Mouse (Mus musculus): ENCODE measurements around the gene Flywch2. TPM values are rescaled to one million over a fixed set of nuclear protein-coding genes. Genes with fewer than 3 reads are reported as not detected.

The Flywch2 gene
- polyA plus RNA-seq, 1 experiment from 2014 or later: 34.3 TPM

DNA sequence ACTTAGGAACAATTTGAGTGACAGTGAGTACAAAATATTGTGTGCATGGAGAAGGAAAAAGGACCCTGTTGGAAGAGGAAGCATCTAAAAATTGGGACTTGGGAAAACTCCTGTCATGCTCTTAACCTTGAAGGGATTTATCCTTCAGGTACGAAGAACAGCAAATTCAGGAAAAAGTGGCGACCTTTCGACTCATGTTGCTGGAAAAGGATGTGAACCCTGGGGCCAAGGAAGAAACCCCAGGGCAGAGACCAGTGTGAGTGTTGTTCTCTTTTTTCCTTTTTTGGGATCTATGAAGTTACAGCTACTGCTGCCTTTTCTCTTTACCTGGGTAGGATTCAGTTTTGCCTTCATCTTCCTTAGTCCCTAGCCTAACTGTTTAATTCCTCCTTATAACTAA, 22.0 kb upstream of the Flywch2 start:
- no peak overlapping the region for H3K4me3 ChIP-seq
- H3K4me1 ChIP-seq: peaks cover 32% of the 10 kb centered on the region
- no peaks in the 10 kb centered on the region for H3K27me3 ChIP-seq
- H3K36me3 ChIP-seq (ENCODE audit: poor library complexity, severe bottlenecking): peaks cover 61% of the 10 kb centered on the region
- H3K9ac ChIP-seq: no peak overlapping the region
- no peak overlapping the region for H3K4me2 ChIP-seq
- no peaks in the 10 kb centered on the region for H3K9me3 ChIP-seq (replicated peaks)
- 88% methylated on average over 3 of the region's 3 CpGs for WGBS
- H3K27ac ChIP-seq: no peak overlapping the region
- no peak for ATAC-seq

DNA sequence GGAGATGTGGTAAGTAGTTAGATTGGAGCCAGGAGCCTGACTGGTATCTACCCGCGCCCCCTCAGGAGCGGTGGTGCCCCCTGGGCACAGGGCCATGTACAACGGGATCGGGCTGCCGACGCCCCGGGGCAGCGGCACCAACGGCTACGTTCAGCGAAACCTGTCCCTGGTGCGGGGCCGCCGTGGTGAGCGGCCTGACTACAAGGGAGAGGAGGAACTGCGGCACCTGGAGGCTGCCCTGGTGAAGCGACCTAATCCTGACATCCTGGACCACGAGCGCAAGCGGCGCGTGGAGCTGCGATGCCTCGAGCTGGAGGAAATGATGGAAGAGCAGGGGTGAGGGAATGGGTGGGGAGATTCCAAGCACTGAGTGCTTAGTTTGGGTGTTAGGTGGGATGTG, 21.0 kb upstream of the Flywch2 start:
- no peak overlapping the region for H3K27ac ChIP-seq
- 83% methylated on average over 25 of the region's 25 CpGs for WGBS

DNA sequence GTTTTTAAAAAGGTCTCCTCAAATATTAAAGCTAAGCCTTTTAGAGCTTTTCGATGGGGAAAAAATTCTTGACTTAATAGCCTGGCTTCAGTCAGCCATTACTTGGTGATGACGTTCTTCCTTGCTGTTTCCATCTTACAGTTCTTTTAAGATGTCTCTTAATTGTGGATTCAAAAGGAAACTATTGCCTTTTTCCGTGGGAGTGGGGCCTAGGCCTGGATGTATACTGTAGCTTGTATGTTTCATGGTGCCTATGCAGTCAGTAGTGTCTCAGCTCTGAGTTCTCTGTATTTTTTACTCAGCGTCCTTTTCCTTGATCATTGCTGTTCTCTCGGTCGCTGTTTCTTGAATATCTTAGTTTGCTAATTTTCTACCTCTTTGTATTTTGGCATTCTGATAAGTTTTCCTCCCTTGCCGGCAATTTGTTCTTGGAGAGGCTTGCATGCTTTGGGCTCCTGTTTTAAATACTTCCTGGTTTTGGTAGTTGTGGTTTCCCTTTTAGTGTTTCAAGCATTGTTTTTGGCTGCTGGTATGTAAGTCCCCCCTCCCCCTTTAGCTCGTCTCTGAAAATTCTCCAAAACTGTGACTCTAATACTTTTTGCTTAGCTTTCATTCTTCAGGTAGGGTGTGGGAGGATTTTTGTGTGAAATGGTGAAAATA, 18.7 kb upstream of the Flywch2 start:
- peak overlapping the region; percentile 100 for H3K4me3 ChIP-seq
- no peaks in the 10 kb centered on the region for H3K27me3 ChIP-seq
- no peaks in the 10 kb centered on the region for H3K9me3 ChIP-seq (replicated peaks)
- H3K9ac ChIP-seq: peak overlapping the region; percentile 97
- no peak for ATAC-seq
- WGBS: 5% methylated on average over 8 of the region's 8 CpGs
- H3K4me1 ChIP-seq: peaks cover 37% of the 10 kb centered on the region
- peaks cover 28% of the 10 kb centered on the region for H3K36me3 ChIP-seq (ENCODE audit: poor library complexity, severe bottlenecking)
- peak overlapping the region; percentile 94 for H3K4me2 ChIP-seq
- H3K27ac ChIP-seq: no peak overlapping the region

More for the DNA sequence above, 21.0 kb upstream of the Flywch2 start:
- Histone ChIP-seq H3K36me3 (ENCODE audit: poor library complexity, severe bottlenecking) (peaks cover 50% of the 10 kb centered on the region), H3K4me1 (peaks cover 37% of the 10 kb centered on the region), H3K4me2 (peak overlapping the region; percentile 21), H3K9ac (no peak overlapping the region; the same call in 1 of the 2 replicates), H3K9me3 (replicated peaks) (no peaks in the 10 kb centered on the region), H3K4me3 (peak overlapping the region; percentile 3; the same call in 1 of the 2 replicates), H3K27me3 (no peaks in the 10 kb centered on the region)
- no peak for ATAC-seq

DNA sequence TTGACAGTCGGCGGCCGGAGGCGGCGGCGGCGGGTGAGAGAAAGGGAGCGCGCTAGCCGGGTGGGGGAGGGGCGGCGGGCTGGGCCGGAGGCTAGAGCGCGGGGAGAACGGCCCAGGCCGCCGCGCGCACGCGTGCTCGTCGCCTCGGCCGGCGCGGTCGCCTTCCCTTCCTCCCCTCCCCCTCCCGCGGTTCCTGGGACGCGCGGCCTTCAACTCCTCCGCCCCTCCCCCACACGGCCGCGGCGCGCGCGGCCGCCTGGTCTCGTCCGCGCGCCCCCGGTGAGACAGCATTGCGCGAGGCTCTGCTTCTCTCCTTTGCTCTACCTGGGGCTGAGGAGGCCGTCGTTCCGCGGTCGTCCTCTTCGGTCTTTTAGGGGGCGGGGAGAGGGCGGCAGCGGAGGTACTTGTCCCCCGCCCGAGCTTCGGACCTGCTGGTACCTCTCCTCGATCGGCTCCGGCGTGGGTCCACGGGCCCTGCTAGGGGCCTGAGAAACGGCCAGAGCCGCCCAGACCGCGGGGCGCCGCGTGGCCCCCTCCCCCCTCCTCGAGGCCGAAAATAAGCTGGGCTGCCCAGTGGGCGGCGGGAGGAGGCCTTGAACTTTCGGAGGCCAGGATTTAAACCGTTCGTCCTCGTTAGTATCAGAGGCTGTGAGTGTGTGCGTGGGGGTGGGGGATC, 17.6 kb upstream of the Flywch2 start:
- ATAC-seq: peak; percentile 56
- peak overlapping the region; percentile 97 for H3K27ac ChIP-seq
- WGBS: under 1% methylated on average over 47 of the region's 83 CpGs
- H3K4me1 ChIP-seq: peaks cover 37% of the 10 kb centered on the region
- H3K4me3 ChIP-seq: peak overlapping the region; percentile 100
- peak overlapping the region; percentile 97 for H3K9ac ChIP-seq
- no peaks in the 10 kb centered on the region for H3K9me3 ChIP-seq (replicated peaks)
- peaks cover 17% of the 10 kb centered on the region for H3K36me3 ChIP-seq (ENCODE audit: poor library complexity, severe bottlenecking)
- peak overlapping the region; percentile 94 for H3K4me2 ChIP-seq
- no peaks in the 10 kb centered on the region for H3K27me3 ChIP-seq

DNA sequence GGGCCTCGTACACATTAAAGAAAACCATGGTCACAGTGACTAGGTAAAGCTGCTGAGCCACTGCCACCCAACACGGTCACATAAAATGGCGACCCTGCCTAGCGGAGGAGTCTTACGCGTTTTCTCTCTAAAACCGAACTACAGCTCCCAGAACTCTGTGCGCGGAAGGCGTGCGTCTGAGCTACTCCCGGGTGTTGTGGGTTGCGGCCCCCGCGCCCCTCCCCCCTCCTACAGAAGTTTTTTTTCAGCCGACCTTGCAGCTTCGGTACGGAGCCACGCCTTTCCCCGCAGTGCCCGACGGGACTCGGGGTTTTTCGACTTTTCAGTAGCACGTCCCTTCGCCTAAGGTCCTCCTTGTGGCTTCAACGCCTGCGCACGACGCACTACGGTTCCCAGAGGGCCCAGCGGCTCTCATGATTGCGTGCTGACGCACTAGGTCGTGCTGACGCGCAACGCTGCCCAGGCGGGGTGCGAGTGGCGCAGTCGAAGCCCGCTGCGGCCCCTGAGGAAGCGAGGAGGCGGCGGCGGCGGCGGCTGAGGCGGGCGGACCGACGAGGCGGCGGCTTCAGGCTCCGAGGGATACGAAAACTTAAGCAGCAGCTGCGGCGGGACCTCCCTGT, 17.0 kb upstream of the Flywch2 start:
- peak overlapping the region; percentile 97 for H3K27ac ChIP-seq
- WGBS: under 1% methylated on average over 49 of the region's 60 CpGs
- H3K9ac ChIP-seq: peak overlapping the region; percentile 97
- H3K4me2 ChIP-seq: peak overlapping the region; percentile 94
- H3K27me3 ChIP-seq: no peaks in the 10 kb centered on the region
- ATAC-seq: peak; percentile 99
- peak overlapping the region; percentile 100 for H3K4me3 ChIP-seq
- peaks cover 37% of the 10 kb centered on the region for H3K4me1 ChIP-seq
- peaks cover 11% of the 10 kb centered on the region for H3K36me3 ChIP-seq (ENCODE audit: poor library complexity, severe bottlenecking)
- no peaks in the 10 kb centered on the region for H3K9me3 ChIP-seq (replicated peaks)

DNA sequence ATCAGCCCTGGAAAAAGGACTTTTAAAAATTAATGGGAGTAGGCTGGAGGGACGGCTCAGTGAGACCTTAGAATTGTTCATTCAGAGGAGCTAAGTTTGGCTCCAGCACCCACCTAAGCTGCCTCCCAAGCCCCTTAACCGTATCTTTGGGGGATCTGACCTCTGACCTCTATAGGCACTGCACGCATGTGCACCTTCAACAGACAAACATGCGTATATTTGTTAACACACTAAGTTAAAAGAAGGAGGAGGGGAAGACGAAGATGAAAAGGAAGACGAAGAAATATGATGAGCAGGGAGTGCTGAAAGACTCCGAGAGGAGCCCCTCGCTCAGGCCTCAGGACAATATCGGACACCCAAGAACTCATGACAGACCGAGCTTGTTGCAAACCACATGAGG, 15.7 kb upstream of the Flywch2 start:
- Histone ChIP-seq H3K27me3 (no peaks in the 10 kb centered on the region), H3K4me1 (peaks cover 29% of the 10 kb centered on the region), H3K9me3 (replicated peaks) (no peaks in the 10 kb centered on the region), H3K9ac (no peak overlapping the region), H3K27ac (no peak overlapping the region), H3K4me2 (no peak overlapping the region), H3K4me3 (no peak overlapping the region), H3K36me3 (ENCODE audit: poor library complexity, severe bottlenecking) (no peaks in the 10 kb centered on the region)
- no peak for ATAC-seq
- 95% methylated on average over 10 of the region's 10 CpGs for WGBS

DNA sequence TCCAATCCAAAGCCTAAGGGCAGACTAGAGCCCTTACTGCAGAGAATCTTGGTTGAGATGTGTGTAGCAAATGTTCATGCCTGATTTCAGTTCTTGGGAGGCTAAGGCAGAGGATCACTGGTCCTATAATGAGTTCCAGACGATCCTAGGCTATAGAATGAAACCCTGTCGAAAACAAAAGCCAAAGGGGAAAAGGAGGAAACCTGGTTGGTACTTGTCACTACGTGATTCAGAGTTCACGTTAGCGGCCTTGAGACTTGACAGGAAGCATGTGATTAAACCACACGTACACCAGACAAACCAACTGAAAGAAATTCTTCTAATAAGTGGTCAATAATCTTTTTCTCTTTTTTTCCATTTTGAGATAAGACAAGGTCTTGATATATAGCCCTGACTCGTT, 11.4 kb upstream of the Flywch2 start:
- H3K27ac ChIP-seq: no peak overlapping the region
- no peak overlapping the region for H3K4me3 ChIP-seq
- H3K4me1 ChIP-seq: peaks cover 2% of the 10 kb centered on the region; the same call in 1 of the 2 replicates
- H3K9me3 ChIP-seq (replicated peaks): no peaks in the 10 kb centered on the region
- no peak overlapping the region for H3K4me2 ChIP-seq
- ATAC-seq: no peak
- no peaks in the 10 kb centered on the region for H3K36me3 ChIP-seq (ENCODE audit: poor library complexity, severe bottlenecking)
- 81% methylated on average over 7 of the region's 7 CpGs for WGBS
- no peak overlapping the region for H3K9ac ChIP-seq
- no peaks in the 10 kb centered on the region for H3K27me3 ChIP-seq

DNA sequence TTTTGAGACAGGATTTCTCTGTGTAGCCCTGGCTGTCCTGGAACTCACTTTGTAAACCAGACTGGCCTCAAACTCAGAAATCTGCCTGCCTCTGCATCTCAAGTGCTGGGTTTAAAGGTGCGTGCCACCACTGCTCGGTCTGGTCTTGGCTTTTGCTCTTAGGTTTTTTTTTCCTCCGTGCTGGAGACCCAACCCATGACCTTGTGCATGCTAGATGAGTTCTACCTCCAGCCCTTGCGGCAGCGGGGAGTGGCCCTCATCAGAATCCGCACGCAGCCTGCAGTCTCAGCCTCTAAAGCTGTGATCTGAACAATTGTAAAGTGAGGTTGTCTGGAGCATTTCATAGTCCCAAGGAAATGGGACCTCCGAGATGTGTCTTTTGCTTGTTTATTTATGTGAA, 9.4 kb upstream of the Flywch2 start:
- no peaks in the 10 kb centered on the region for H3K36me3 ChIP-seq (ENCODE audit: poor library complexity, severe bottlenecking)

DNA sequence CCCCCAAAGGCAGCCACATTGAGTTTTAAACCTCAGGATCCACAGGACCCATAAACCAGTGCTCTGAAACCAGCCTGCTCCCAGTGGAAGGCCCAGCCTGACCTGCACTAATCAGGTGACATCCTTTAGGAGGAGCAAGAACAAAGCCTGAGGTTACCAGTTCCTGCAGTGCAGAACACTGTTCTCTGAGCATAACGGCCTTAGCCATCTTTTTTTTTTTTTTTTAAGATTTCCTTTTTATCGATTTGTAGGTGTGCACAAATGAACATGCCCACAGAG, 5.1 kb upstream of the Flywch2 start:
- Histone ChIP-seq H3K4me3 (peak overlapping the region; percentile 42), H3K9ac (peak overlapping the region; percentile 77), H3K9me3 (replicated peaks) (no peaks in the 10 kb centered on the region), H3K36me3 (ENCODE audit: poor library complexity, severe bottlenecking) (no peaks in the 10 kb centered on the region), H3K27ac (peak overlapping the region; percentile 84), H3K4me1 (peaks cover 18% of the 10 kb centered on the region), H3K4me2 (peak overlapping the region; percentile 72), H3K27me3 (no peaks in the 10 kb centered on the region)
- ATAC-seq: 0 out of 2 replicates have a peak, but pooled peaks have one; percentile 33
- WGBS: 56% methylated on average over 2 of the region's 2 CpGs

More for the DNA sequence above, 9.4 kb upstream of the Flywch2 start:
- no peak for ATAC-seq
- Histone ChIP-seq H3K4me1 (peaks cover 10% of the 10 kb centered on the region), H3K27me3 (no peaks in the 10 kb centered on the region), H3K27ac (no peak overlapping the region), H3K4me2 (no peak overlapping the region), H3K9me3 (replicated peaks) (no peaks in the 10 kb centered on the region), H3K4me3 (no peak overlapping the region), H3K9ac (no peak overlapping the region)
- 96% methylated on average over 8 of the region's 8 CpGs for WGBS

DNA sequence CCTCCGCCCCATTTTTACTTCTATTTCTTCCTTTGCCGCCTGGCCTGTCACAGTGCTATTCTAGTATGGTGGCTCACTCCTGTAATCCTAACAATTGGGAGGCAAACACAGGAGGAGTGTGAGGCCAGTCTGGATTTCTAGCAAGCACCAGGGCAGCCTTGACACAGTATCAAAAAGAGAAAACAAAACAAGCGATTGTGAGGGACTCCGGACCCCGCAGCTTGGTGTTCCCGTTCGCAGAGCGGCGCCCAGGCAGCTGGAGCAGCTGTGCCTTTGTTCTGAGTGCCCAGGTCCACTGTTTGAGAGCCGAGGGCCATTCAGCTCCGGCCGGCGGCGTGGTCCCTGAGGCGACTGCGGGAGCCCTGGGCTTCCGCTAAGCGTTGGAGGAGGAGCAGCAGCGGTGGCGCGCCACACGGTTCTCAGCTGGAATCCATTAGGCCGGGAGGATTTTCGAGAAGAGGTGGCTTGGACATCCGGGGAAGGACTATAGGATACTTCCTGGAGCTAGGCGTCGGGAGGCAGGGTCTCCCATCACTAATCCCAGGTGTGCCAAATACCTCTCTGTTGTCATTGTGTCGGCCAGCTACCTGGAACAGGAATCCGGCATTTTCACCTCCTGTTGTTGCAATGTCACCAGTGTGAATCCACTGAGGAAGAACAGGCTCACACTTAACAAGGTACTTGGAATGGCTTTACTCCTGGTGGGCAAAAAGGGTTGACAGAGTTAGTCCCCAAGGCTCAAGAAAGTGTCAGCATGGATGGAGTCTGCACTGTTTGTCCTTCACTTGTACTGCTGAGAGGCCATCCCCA, 4.6 kb upstream of the Flywch2 start, which contains the start of gene Srrm2:
TSS of gene Srrm2 (plus strand) at position 264 of the 810 bp plus-strand sequence.
- WGBS: 1% methylated on average over 29 of the region's 29 CpGs
- H3K27ac ChIP-seq: peak within 1 kb of the TSS; percentile 84
- H3K4me2 ChIP-seq: peak within 1 kb of the TSS; percentile 72
- ATAC-seq: 0 out of 2 replicates have a peak, but pooled peaks have one; percentile 12
- peak within 1 kb of the TSS; percentile 77 for H3K9ac ChIP-seq
- H3K36me3 ChIP-seq (ENCODE audit: poor library complexity, severe bottlenecking): no peaks in the 10 kb centered on the region
- peak within 1 kb of the TSS; percentile 42 for H3K4me3 ChIP-seq
- H3K27me3 ChIP-seq: no peaks in the 10 kb centered on the region
- peaks cover 22% of the 10 kb centered on the region for H3K4me1 ChIP-seq
- no peaks in the 10 kb centered on the region for H3K9me3 ChIP-seq (replicated peaks)

DNA sequence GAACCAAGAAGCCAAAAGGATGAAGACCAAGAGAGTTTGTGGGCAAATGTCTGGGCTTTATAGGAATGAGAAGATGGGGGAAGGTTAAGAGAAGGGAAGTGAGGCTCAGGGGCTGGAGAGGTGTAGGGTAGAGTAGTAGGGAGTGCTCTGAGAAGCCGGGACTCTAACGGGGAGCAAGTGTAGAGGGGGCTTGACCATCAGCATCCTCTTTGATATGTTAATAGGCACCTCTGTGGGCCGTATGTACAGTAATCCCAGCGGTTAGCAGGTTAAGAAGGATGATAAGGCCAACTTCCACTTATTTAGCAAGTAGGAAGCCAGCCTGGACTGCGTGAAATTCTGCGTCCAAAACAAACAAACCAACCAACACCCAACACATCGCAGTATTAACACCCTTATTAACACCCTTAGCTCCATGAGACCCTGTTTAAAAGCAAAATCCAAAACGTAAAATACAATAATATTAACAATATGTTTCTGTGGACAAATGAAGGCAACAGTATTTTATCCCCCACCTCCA, 3.9 kb upstream of the Flywch2 start:
- Histone ChIP-seq H3K27ac (peak overlapping the region; percentile 84), H3K9me3 (replicated peaks) (no peaks in the 10 kb centered on the region), H3K9ac (peak overlapping the region; percentile 77), H3K36me3 (ENCODE audit: poor library complexity, severe bottlenecking) (no peaks in the 10 kb centered on the region), H3K27me3 (no peaks in the 10 kb centered on the region), H3K4me2 (peak overlapping the region; percentile 72), H3K4me1 (peaks cover 25% of the 10 kb centered on the region), H3K4me3 (peak overlapping the region; percentile 42)
- 10% methylated on average over 8 of the region's 8 CpGs for WGBS
- ATAC-seq: no peak
